Mouse (Mus musculus) heart, embryonic 12.5 days (tissue): ENCODE results near the gene Cdk17. TPM values are rescaled to one million over a fixed set of nuclear protein-coding genes. Genes with fewer than 3 reads are reported as not detected.
"Not testable (repeated sequence)": the region's sequence is repeated elsewhere in the genome, so short reads cannot be mapped to it uniquely, and the experiment has no call there.

ENCODE experiments used
- ATAC-seq: fragments of 200-750 bp; cut with Nextera tagmentation; 2 replicates; pipeline ENCODE4 v1.8.0; 2017; ENCODE audit warnings: moderate TSS enrichment, moderate library complexity; ENCODE audit not compliant: insufficient number of reproducible peaks, low FRiP score
- H3K27ac ChIP-seq: fragments of 300-500 bp; sonication (generic); 2 replicates; pipeline ENCODE4 v1.5.1; 2016; ENCODE audit warnings: mild to moderate bottlenecking, moderate library complexity; ENCODE audit not compliant: poor library complexity, severe bottlenecking
- H3K27me3 ChIP-seq: fragments of 300-500 bp; sonication (generic); replicated peaks from 2 replicates; pipeline ENCODE4 v1.6.1; 2016; ENCODE audit warnings: mild to moderate bottlenecking, moderate library complexity
- H3K36me3 ChIP-seq: fragments of 300-500 bp; sonication (generic); 2 replicates; pipeline ENCODE4 v1.6.1; 2016; ENCODE audit warnings: mild to moderate bottlenecking, moderate library complexity
- H3K4me1 ChIP-seq: fragments of 300-500 bp; sonication (generic); replicated peaks from 2 replicates; pipeline ENCODE4 v1.6.1; 2016; ENCODE audit warnings: mild to moderate bottlenecking
- H3K4me2 ChIP-seq: fragments of 300-500 bp; sonication (generic); 2 replicates; pipeline ENCODE4 v1.6.1; 2016; ENCODE audit warnings: mild to moderate bottlenecking, moderate library complexity
- H3K4me3 ChIP-seq: fragments of 300-500 bp; sonication (generic); 2 replicates; pipeline ENCODE4 v1.5.1; 2016; ENCODE audit warnings: mild to moderate bottlenecking
- H3K9ac ChIP-seq: fragments of 300-500 bp; sonication (generic); 2 replicates; pipeline ENCODE4 v1.6.1; 2016; ENCODE audit warnings: mild to moderate bottlenecking, moderate library complexity
- H3K9me3 ChIP-seq: fragments of 300-500 bp; sonication (generic); replicated peaks from 2 replicates; pipeline ENCODE4 v1.6.1; 2016; ENCODE audit warnings: mild to moderate bottlenecking, moderate library complexity
- WGBS: fragments of 180-500 bp; shearing (Covaris S2); methylation state at CpG from one replicate; pipeline ENCODE4 v1.1.7; 2016; 5-methylcytosine and 5-hydroxymethylcytosine counted together
- polyA plus RNA-seq: library from polyadenylated mRNA; unstranded; fragments of >200 nt; fragmentation: Nextera tagmentation; extraction: Ambion mirVana; gene quantifications from 2 replicates; pipeline ENCODE4 v1.2.1, GENCODE M21; 2016

Gene Cdk17
- polyA plus RNA-seq, 1 experiment from 2014 or later = 25.2 TPM

DNA sequence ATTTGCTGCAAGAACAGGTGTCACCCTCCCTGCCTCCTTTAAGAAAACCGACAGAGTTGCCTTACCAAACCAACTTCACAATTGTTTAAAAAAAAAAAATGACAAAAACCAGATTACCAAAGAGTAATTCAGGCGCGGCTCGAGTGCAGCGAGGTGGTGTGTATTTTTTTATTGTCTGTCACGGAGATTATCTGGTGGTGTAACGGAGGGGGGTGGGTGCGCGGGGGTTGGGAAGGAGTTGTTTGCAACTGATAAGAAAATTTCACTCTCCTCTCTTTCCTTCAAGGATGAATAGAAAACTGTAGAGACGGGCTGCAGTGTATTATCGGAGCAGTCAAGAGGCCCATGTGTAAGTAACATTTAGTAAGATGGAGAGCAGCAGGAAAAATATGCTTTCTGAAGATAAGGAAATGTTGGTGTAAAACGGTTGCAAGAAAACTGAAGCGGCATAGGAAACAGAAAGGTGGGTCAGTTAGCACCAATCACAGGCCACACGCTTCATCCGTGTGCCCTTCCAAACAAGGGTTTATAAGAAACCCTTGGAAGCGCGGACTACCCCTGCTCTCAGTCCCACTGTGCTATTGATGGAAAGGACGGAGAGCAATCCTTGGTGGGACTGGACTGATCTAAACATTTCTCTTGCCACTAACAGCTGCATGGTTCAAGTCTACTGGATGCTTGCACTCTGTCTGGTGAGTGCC lies 17.2 kb upstream of the Cdk17 start:
- H3K36me3 ChIP-seq = no peaks in the 10 kb centered on the region
- peak; percentile 77 for ATAC-seq
- H3K4me1 ChIP-seq = peaks cover 12% of the 10 kb centered on the region
- H3K9me3 ChIP-seq = no peaks in the 10 kb centered on the region
- peak overlapping the region; percentile 62 for H3K4me2 ChIP-seq
- 19% methylated on average over 18 of the region's 18 CpGs for WGBS
- peak overlapping the region; percentile 59; the same call in 1 of the 2 replicates for H3K27ac ChIP-seq
- 0 out of 2 replicates have a peak overlapping the region, but pooled peaks have one; percentile 30 for H3K9ac ChIP-seq
- H3K4me3 ChIP-seq = peak overlapping the region; percentile 36
- no peaks in the 10 kb centered on the region for H3K27me3 ChIP-seq

- ATAC-seq = no peak
- no peak overlapping the region for H3K9ac ChIP-seq
- H3K36me3 ChIP-seq = no peaks in the 10 kb centered on the region
- 0 out of 2 replicates have a peak overlapping the region, but pooled peaks have one; percentile 36 for H3K4me3 ChIP-seq
- H3K9me3 ChIP-seq = no peaks in the 10 kb centered on the region
- peak overlapping the region; percentile 59; the same call in 1 of the 2 replicates for H3K27ac ChIP-seq
- H3K4me1 ChIP-seq = peaks cover 12% of the 10 kb centered on the region
- H3K27me3 ChIP-seq = no peaks in the 10 kb centered on the region
- 61% methylated on average over 6 of the region's 6 CpGs for WGBS
- peak overlapping the region; percentile 62 for H3K4me2 ChIP-seq
Observed at GRCm38 (mm10) chr10:93143986-93144314, 16.7 kb upstream of the Cdk17 start.

- ATAC-seq = no peak
- Histone ChIP-seq H3K9ac (no peak overlapping the region), H3K27ac (no peak overlapping the region), H3K4me1 (peaks cover 12% of the 10 kb centered on the region), H3K4me2 (no peak overlapping the region), H3K36me3 (no peaks in the 10 kb centered on the region), H3K27me3 (no peaks in the 10 kb centered on the region), H3K4me3 (no peak overlapping the region), H3K9me3 (no peaks in the 10 kb centered on the region)
- 56% methylated on average over 1 of the region's 1 CpGs for WGBS
Observed at GRCm38 (mm10) chr10:93144579-93144978, 16.1 kb upstream of the Cdk17 start.

DNA sequence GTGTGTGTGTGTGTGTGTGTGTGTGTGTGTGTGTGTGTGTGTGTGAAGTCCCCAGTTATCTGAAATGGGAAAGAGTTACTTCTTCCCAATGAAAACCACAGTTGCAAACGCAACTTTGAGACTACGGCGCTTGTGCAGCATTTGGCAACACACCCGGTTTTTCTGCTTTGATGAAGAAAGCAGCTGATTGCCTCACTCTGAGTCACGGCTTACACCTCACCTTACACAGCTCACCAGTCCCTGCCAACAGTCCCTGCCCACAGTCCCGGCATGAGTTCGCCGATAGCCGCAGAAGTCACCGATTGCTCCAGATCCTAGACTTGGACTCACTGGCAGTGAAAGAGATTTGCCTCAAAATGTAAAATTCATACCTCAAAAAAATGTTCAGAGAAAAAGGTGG lies 15.6 kb upstream of the Cdk17 start:
- ATAC-seq = no peak
- Histone ChIP-seq H3K27ac (no peak overlapping the region), H3K36me3 (no peaks in the 10 kb centered on the region), H3K4me2 (no peak overlapping the region), H3K4me3 (no peak overlapping the region), H3K4me1 (peaks cover 12% of the 10 kb centered on the region), H3K9ac (no peak overlapping the region), H3K27me3 (no peaks in the 10 kb centered on the region), H3K9me3 (no peaks in the 10 kb centered on the region)
- 71% methylated on average over 10 of the region's 10 CpGs for WGBS

DNA sequence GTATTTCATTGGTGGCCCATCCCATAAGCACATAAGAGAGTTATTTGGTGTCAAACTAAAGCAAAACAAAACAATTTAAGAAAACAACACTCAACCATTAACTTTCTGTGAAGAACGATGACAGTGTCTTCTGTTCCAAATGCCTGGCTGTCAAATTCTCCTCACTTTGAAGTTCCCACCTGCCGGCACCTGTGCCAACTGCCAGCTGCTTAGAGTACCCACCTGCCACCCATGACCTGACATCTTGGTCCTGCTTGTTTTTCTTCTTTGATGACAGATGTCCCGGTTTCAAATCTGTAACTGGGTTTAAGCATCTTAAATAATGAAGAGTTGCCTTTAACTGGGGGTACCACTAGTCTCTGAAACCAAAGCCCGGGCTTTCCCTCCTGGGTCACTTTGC lies 14.1 kb upstream of the Cdk17 start:
- Histone ChIP-seq H3K4me1 (peaks cover 12% of the 10 kb centered on the region), H3K27ac (no peak overlapping the region), H3K4me2 (no peak overlapping the region), H3K9me3 (no peaks in the 10 kb centered on the region), H3K4me3 (no peak overlapping the region), H3K9ac (no peak overlapping the region), H3K36me3 (no peaks in the 10 kb centered on the region), H3K27me3 (no peaks in the 10 kb centered on the region)
- ATAC-seq = no peak
- WGBS = 87% methylated on average over 4 of the region's 4 CpGs

DNA sequence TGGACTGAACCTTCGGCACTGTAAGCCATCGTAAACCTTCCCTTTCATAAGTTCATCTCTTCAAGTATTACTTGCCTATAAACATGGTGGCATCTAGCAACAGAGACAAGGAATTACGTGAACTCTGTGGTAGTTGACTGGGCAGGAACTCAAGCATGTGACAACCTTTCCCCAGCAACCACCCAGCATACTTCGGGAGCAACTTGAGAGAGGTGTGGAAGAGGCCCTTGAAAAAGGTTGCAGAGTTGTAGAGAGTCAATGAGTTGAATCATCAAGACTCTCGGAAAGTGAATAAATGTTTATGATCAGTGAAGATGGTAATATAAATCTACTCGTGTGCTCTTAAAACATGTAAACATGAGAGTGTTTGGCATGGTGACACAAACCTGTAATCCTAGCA lies 13.0 kb upstream of the Cdk17 start:
- ATAC-seq = no peak
- Histone ChIP-seq H3K9me3 (no peaks in the 10 kb centered on the region), H3K27me3 (no peaks in the 10 kb centered on the region), H3K4me2 (no peak overlapping the region), H3K9ac (no peak overlapping the region), H3K36me3 (no peaks in the 10 kb centered on the region), H3K4me3 (no peak overlapping the region), H3K27ac (no peak overlapping the region), H3K4me1 (peaks cover 10% of the 10 kb centered on the region)
- 90% methylated on average over 6 of the region's 6 CpGs for WGBS

DNA sequence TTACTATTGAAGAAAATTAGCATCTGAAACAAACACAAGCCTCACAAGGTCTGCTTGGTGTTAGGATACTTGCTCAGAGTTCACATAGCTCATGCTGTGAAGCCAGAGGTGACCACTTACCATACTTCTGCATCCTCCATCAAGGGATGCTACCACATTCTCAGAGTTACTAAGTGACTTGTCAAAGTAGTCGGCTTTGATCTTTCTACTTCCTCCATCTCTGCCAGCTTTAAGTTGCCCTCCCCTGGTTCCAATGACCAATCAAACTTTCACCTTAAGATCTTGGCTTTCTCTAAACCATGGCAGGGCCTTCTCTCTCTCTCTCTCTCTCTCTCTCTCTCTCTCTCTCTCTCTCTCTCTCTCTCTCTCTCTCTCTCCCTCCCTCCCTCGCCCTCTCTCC lies 11.1 kb upstream of the Cdk17 start:
- H3K4me2 ChIP-seq = no peak overlapping the region
- no peaks in the 10 kb centered on the region for H3K4me1 ChIP-seq
- no peak overlapping the region for H3K4me3 ChIP-seq
- no peak overlapping the region for H3K27ac ChIP-seq
- no peaks in the 10 kb centered on the region for H3K9me3 ChIP-seq
- H3K9ac ChIP-seq = no peak overlapping the region
- no peak for ATAC-seq
- no peaks in the 10 kb centered on the region for H3K36me3 ChIP-seq
- H3K27me3 ChIP-seq = no peaks in the 10 kb centered on the region
- WGBS = 34% methylated on average over 1 of the region's 2 CpGs

GRCm38 (mm10) chr10:93151775-93152174 lies 8.9 kb upstream of the Cdk17 start:
- Histone ChIP-seq H3K27ac (no peak overlapping the region), H3K4me2 (no peak overlapping the region), H3K9me3 (no peaks in the 10 kb centered on the region), H3K4me3 (no peak overlapping the region), H3K9ac (no peak overlapping the region), H3K36me3 (no peaks in the 10 kb centered on the region), H3K27me3 (no peaks in the 10 kb centered on the region), H3K4me1 (no peaks in the 10 kb centered on the region)
- no peak for ATAC-seq
- WGBS = 34% methylated on average over 6 of the region's 6 CpGs

- no peaks in the 10 kb centered on the region for H3K4me1 ChIP-seq
- no peak overlapping the region for H3K27ac ChIP-seq
- no peaks in the 10 kb centered on the region for H3K9me3 ChIP-seq
- H3K27me3 ChIP-seq = no peaks in the 10 kb centered on the region
- H3K36me3 ChIP-seq = no peaks in the 10 kb centered on the region
- H3K9ac ChIP-seq = no peak overlapping the region
- no peak overlapping the region for H3K4me3 ChIP-seq
- no peak for ATAC-seq
- 89% methylated on average over 5 of the region's 5 CpGs for WGBS
- no peak overlapping the region for H3K4me2 ChIP-seq
Observed at GRCm38 (mm10) chr10:93152698-93153097, 8.0 kb upstream of the Cdk17 start.

- H3K9me3 ChIP-seq, H3K27ac ChIP-seq, H3K4me1 ChIP-seq, H3K4me3 ChIP-seq, ATAC-seq, H3K4me2 ChIP-seq, H3K36me3 ChIP-seq, H3K9ac ChIP-seq, H3K27me3 ChIP-seq: not testable (repeated sequence)
- 84% methylated on average over 2 of the region's 2 CpGs for WGBS
Observed at GRCm38 (mm10) chr10:93153404-93153803, 7.3 kb upstream of the Cdk17 start.

DNA sequence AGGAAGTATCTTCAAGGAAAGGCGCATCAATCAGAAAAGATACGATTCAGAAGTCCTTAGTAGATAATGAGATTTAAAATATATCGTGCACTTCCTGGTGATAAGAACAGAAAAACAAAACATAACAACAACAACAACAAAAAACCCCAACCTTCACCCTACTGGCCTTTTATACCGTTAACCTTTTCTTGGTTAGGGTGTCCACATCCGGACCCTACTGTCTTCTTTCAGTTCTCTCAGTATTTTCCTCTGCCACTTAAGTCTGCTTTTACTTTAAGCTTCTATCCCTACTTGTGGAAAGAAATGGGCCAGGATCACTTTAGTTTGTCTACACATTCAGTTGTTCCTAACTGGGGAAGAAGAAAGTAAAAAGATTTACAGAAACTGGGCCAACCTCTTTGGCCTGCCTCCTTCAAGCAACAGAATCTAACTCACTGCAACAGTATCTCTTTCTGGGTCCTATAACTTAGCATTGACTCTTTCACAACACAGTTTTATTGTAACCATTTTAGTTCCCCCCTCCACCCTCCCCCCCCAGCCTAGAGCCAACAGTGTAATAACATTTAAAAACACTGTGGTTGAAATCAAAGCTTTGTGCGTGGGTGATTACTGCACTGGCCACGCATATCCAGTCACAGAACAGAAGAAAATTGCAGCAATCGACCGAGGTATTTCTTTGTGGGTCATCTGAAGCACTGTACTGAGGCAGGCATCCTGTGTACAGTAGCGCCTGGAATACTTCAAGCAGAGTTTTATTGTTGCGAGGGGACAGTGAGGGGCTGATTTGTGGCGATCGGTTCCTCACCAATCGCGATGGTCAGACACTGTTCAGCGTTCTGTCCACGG lies 801 bp upstream of the Cdk17 start:
- no peaks in the 10 kb centered on the region for H3K27me3 ChIP-seq
- peaks cover 17% of the 10 kb centered on the region for H3K4me1 ChIP-seq
- no peak; the same call in 1 of the 2 replicates for ATAC-seq
- H3K9ac ChIP-seq = peak overlapping the region; percentile 57
- H3K4me2 ChIP-seq = peak overlapping the region; percentile 72
- peak overlapping the region; percentile 24; the same call in 1 of the 2 replicates for H3K27ac ChIP-seq
- peak overlapping the region; percentile 93 for H3K4me3 ChIP-seq
- 20% methylated on average over 17 of the region's 17 CpGs for WGBS
- no peaks in the 10 kb centered on the region for H3K9me3 ChIP-seq
- no peaks in the 10 kb centered on the region for H3K36me3 ChIP-seq
